Mouse (Mus musculus): ENCODE results near the gene Lrrc4. TPM values are rescaled to one million over a fixed set of nuclear protein-coding genes. Genes with fewer than 3 reads are reported as not detected.

The Lrrc4 gene
- total and polyA plus RNA-seq, 2 experiments from 2014 or later: 6.0 to 59.8 TPM

GRCm38 (mm10) chr6:28855442-28855841, 23.9 kb upstream of the Lrrc4 start:
- Histone ChIP-seq H3K4me2 (ENCODE audit: low read depth, low read length) (no peak overlapping the region), H3K9me3 (ENCODE audit: low read length) (no peaks in the 10 kb centered on the region), H3K27ac (peak overlapping the region; percentile 45; the same call in 1 of the 2 replicates), H3K4me1 (ENCODE audit: insufficient read depth, low read length) (peaks cover 31% of the 10 kb centered on the region), H3K36me3 (ENCODE audit: insufficient read depth, low read length) (no peaks in the 10 kb centered on the region), H3K9ac (replicated peaks; ENCODE audit: low read length) (no peak overlapping the region), H3K27me3 (ENCODE audit: insufficient read depth, low read length) (no peaks in the 10 kb centered on the region), H3K4me3 (ENCODE audit: low read length) (no peak overlapping the region)
- ATAC-seq: no peak
- DNase-seq (ENCODE audit: low spot score): no peak
- TF ChIP-seq CTCF (IDR thresholded peaks at IDR 0.05; ENCODE audit: low read depth): no peak
- 19% methylated on average over 3 of the region's 3 CpGs for WGBS

DNA sequence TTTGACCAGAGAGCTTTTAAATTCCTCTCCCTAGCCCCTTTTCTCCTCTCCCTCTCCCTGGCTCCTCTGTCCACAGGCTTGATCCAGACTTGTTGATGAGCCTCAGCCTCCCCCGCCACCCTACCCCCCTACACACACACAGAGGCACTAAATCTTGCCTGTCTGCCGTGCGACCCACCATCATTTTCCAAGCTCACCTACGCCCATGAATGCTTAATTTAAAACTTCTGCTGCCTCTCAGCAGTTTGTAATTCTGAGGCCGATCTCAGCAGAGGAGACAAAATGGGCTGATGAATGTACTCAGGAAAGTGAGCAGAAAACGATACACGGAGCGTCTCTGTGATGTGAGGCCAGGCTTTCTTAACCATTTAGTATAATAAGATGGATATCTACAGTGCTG, 23.1 kb upstream of the Lrrc4 start:
- H3K4me1 ChIP-seq (ENCODE audit: insufficient read depth, low read length): peaks cover 31% of the 10 kb centered on the region
- ATAC-seq (no peak), DNase-seq (ENCODE audit: low spot score) (no peak)
- 48% methylated on average over 8 of the region's 8 CpGs for WGBS
- 0 out of 2 replicates have a peak overlapping the region, but pooled peaks have one; percentile 45 for H3K27ac ChIP-seq
- no peak overlapping the region for H3K9ac ChIP-seq (replicated peaks; ENCODE audit: low read length)
- TF ChIP-seq CTCF (IDR thresholded peaks at IDR 0.05; ENCODE audit: low read depth): no peak
- H3K27me3 ChIP-seq (ENCODE audit: insufficient read depth, low read length): no peaks in the 10 kb centered on the region
- no peaks in the 10 kb centered on the region for H3K9me3 ChIP-seq (ENCODE audit: low read length)
- H3K36me3 ChIP-seq (ENCODE audit: insufficient read depth, low read length): no peaks in the 10 kb centered on the region
- H3K4me2 ChIP-seq (ENCODE audit: low read depth, low read length): no peak overlapping the region
- H3K4me3 ChIP-seq (ENCODE audit: low read length): no peak overlapping the region

DNA sequence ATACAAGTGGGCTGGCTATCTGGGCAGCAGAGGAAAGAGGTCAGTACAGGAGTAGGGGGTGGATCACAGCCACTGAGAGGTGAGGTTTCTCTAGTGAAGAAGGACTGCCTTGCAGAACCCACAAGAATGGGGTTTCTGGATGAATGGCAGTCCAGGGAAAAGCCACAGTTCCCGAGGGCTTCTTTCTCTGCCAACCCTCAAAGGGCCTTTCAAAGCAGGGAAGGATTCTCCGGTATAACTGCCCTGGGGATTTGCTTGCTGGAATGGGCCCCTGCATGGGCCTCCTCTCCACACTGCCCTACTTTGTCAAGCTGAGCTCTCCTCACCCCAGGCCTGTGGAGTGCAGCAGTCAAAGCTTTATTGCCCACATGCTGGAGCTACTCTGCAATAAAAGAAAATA, 22.1 kb upstream of the Lrrc4 start:
- no peaks in the 10 kb centered on the region for H3K9me3 ChIP-seq (ENCODE audit: low read length)
- no peak for ATAC-seq
- H3K27me3 ChIP-seq (ENCODE audit: insufficient read depth, low read length): no peaks in the 10 kb centered on the region
- H3K4me2 ChIP-seq (ENCODE audit: low read depth, low read length): no peak overlapping the region
- DNase-seq (ENCODE audit: low spot score): no peak
- WGBS: 6% methylated on average over 2 of the region's 2 CpGs
- H3K36me3 ChIP-seq (ENCODE audit: insufficient read depth, low read length): no peaks in the 10 kb centered on the region
- H3K4me1 ChIP-seq (ENCODE audit: insufficient read depth, low read length): peaks cover 40% of the 10 kb centered on the region
- no peak for TF ChIP-seq CTCF (IDR thresholded peaks at IDR 0.05; ENCODE audit: low read depth)
- H3K4me3 ChIP-seq (ENCODE audit: low read length): no peak overlapping the region
- H3K9ac ChIP-seq (replicated peaks; ENCODE audit: low read length): no peak overlapping the region
- peak overlapping the region; percentile 60 for H3K27ac ChIP-seq

- Histone ChIP-seq H3K4me2 (ENCODE audit: low read depth, low read length) (no peak overlapping the region), H3K27ac (peak overlapping the region; percentile 60; the same call in 1 of the 2 replicates), H3K36me3 (ENCODE audit: insufficient read depth, low read length) (no peaks in the 10 kb centered on the region), H3K4me1 (ENCODE audit: insufficient read depth, low read length) (peaks cover 42% of the 10 kb centered on the region), H3K4me3 (ENCODE audit: low read length) (no peak overlapping the region), H3K9ac (replicated peaks; ENCODE audit: low read length) (no peak overlapping the region), H3K27me3 (ENCODE audit: insufficient read depth, low read length) (no peaks in the 10 kb centered on the region), H3K9me3 (ENCODE audit: low read length) (no peaks in the 10 kb centered on the region)
- 35% methylated on average over 3 of the region's 3 CpGs for WGBS
- no peak for DNase-seq (ENCODE audit: low spot score)
- TF ChIP-seq CTCF (IDR thresholded peaks at IDR 0.05; ENCODE audit: low read depth): no peak
- ATAC-seq: no peak
These were observed 21.6 kb upstream of the Lrrc4 start for GRCm38 (mm10) chr6:28853164-28853563.

GRCm38 (mm10) chr6:28852342-28852741, 20.8 kb upstream of the Lrrc4 start:
- Histone ChIP-seq H3K9me3 (ENCODE audit: low read length) (no peaks in the 10 kb centered on the region), H3K4me2 (ENCODE audit: low read depth, low read length) (no peak overlapping the region), H3K4me1 (ENCODE audit: insufficient read depth, low read length) (peaks cover 42% of the 10 kb centered on the region), H3K9ac (replicated peaks; ENCODE audit: low read length) (no peak overlapping the region), H3K27ac (no peak overlapping the region), H3K27me3 (ENCODE audit: insufficient read depth, low read length) (no peaks in the 10 kb centered on the region), H3K36me3 (ENCODE audit: insufficient read depth, low read length) (no peaks in the 10 kb centered on the region), H3K4me3 (ENCODE audit: low read length) (no peak overlapping the region)
- 51% methylated on average over 7 of the region's 7 CpGs for WGBS
- TF ChIP-seq CTCF (IDR thresholded peaks at IDR 0.05; ENCODE audit: low read depth): no peak
- ATAC-seq (no peak), DNase-seq (ENCODE audit: low spot score) (no peak)

GRCm38 (mm10) chr6:28850326-28850900, 18.9 kb upstream of the Lrrc4 start:
- no peak overlapping the region for H3K4me3 ChIP-seq (ENCODE audit: low read length)
- no peaks in the 10 kb centered on the region for H3K36me3 ChIP-seq (ENCODE audit: insufficient read depth, low read length)
- H3K9me3 ChIP-seq (ENCODE audit: low read length): no peaks in the 10 kb centered on the region
- no peak overlapping the region for H3K4me2 ChIP-seq (ENCODE audit: low read depth, low read length)
- no peak for TF ChIP-seq CTCF (IDR thresholded peaks at IDR 0.05; ENCODE audit: low read depth)
- DNase-seq (ENCODE audit: low spot score) (no peak), ATAC-seq (no peak)
- H3K9ac ChIP-seq (replicated peaks; ENCODE audit: low read length): no peak overlapping the region
- peaks cover 39% of the 10 kb centered on the region for H3K4me1 ChIP-seq (ENCODE audit: insufficient read depth, low read length)
- H3K27ac ChIP-seq: no peak overlapping the region
- 82% methylated on average over 9 of the region's 9 CpGs for WGBS
- no peaks in the 10 kb centered on the region for H3K27me3 ChIP-seq (ENCODE audit: insufficient read depth, low read length)

DNA sequence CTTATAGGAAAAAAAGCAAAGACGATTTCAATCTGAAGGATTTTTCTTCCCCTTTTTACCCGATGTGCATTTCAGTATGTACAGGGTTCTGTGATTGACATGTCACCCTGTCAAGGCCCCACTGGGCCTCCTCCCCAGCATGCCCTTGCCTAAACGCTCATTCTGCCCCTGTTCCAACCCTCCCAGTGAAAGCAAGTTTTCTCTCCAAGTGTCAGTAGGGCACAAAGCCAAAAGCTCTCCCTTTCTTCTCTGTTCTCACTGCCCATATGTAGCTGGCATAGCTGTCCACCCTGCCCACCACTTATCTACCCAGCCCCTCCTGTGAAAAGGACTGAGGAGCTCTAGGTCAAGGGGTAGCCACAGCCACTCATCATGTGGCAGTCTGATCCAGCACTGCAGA, 17.8 kb upstream of the Lrrc4 start:
- H3K4me2 ChIP-seq (ENCODE audit: low read depth, low read length): no peak overlapping the region
- 17% methylated on average over 3 of the region's 3 CpGs for WGBS
- TF ChIP-seq CTCF (IDR thresholded peaks at IDR 0.05; ENCODE audit: low read depth): no peak
- peaks cover 29% of the 10 kb centered on the region for H3K4me1 ChIP-seq (ENCODE audit: insufficient read depth, low read length)
- no peak overlapping the region for H3K4me3 ChIP-seq (ENCODE audit: low read length)
- peak overlapping the region; percentile 64 for H3K27ac ChIP-seq
- no peaks in the 10 kb centered on the region for H3K27me3 ChIP-seq (ENCODE audit: insufficient read depth, low read length)
- H3K9me3 ChIP-seq (ENCODE audit: low read length): no peaks in the 10 kb centered on the region
- peak; percentile 57 for DNase-seq (ENCODE audit: low spot score)
- ATAC-seq: peak; percentile 39; the same call in 1 of the 2 replicates
- no peak overlapping the region for H3K9ac ChIP-seq (replicated peaks; ENCODE audit: low read length)
- no peaks in the 10 kb centered on the region for H3K36me3 ChIP-seq (ENCODE audit: insufficient read depth, low read length)

Measured in hindbrain, postnatal 0 days (tissue).